Mouse (Mus musculus): ENCODE data around the gene Coro7. TPM values are rescaled to one million over a fixed set of nuclear protein-coding genes. Genes with fewer than 3 reads are reported as not detected.

The Coro7 gene
- polyA plus RNA-seq, 1 experiment from 2014 or later: 21.7 TPM

- peaks cover 16% of the 10 kb centered on the region for H3K4me1 ChIP-seq
- no peak overlapping the region for H3K4me3 ChIP-seq
- peaks cover 13% of the 10 kb centered on the region for H3K36me3 ChIP-seq
- no peak for ATAC-seq (ENCODE audit: low FRiP score, low read depth)
- no peak overlapping the region for H3K4me2 ChIP-seq (replicated peaks)
- H3K27ac ChIP-seq (replicated peaks): no peak overlapping the region
- H3K27me3 ChIP-seq: no peaks in the 10 kb centered on the region
- no peak overlapping the region for H3K9ac ChIP-seq (replicated peaks)
- H3K9me3 ChIP-seq: no peaks in the 10 kb centered on the region
- WGBS: 90% methylated on average over 5 of the region's 5 CpGs
Measured at GRCm38 (mm10) chr16:4678080-4678479, 1.5 kb downstream of the Coro7 start.

DNA sequence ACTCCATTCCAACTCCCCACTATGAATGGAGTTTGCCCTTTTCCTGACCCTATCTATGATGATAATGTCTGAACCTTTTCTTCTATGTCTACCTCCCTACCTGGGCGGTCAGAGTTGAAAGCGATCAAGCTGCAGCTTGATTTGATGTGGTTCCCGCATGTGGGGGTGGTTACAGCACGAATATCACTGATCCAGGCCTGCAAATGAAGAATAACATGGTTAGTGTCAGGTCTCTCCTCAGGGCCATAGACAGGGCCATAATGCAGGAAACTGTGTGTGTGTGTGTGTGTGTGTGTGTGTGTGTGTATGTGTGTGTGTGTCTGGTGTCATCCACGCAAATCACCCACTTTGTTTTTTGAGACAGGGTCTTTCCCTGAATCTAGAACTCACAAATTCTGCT, 2.7 kb downstream of the Coro7 start:
- WGBS: 92% methylated on average over 5 of the region's 5 CpGs
- Histone ChIP-seq H3K36me3 (peaks cover 13% of the 10 kb centered on the region), H3K27me3 (no peaks in the 10 kb centered on the region), H3K27ac (replicated peaks) (no peak overlapping the region), H3K9ac (replicated peaks) (no peak overlapping the region), H3K4me1 (peaks cover 13% of the 10 kb centered on the region), H3K4me2 (replicated peaks) (no peak overlapping the region), H3K4me3 (no peak overlapping the region), H3K9me3 (no peaks in the 10 kb centered on the region)
- no peak for ATAC-seq (ENCODE audit: low FRiP score, low read depth)

DNA sequence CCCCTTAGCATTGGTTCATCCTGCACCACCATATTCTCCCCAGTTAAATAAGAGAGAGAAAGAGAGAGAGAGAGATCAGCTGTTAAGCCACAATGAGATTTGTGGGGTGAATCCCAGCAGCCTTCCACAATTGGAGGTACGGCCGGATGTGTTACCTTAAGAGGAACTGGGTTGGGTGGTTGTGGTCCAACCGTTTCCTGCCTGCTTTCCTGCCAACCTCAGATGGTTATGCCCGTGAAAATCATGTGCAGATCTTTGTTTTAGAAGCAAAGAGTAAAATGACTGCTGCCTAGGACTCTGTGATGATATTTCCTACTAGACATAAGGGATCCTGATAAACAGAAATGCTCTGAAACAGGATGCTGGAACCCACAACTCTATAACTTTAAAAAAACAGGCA, 5.5 kb downstream of the Coro7 start:
- WGBS: 85% methylated on average over 4 of the region's 4 CpGs
- H3K4me1 ChIP-seq: peaks cover 8% of the 10 kb centered on the region
- H3K9me3 ChIP-seq: no peaks in the 10 kb centered on the region
- no peak overlapping the region for H3K4me2 ChIP-seq (replicated peaks)
- H3K27ac ChIP-seq (replicated peaks): no peak overlapping the region
- H3K27me3 ChIP-seq: no peaks in the 10 kb centered on the region
- no peak overlapping the region for H3K4me3 ChIP-seq
- no peak overlapping the region for H3K9ac ChIP-seq (replicated peaks)
- peaks cover 24% of the 10 kb centered on the region for H3K36me3 ChIP-seq
- ATAC-seq (ENCODE audit: low FRiP score, low read depth): no peak

- Histone ChIP-seq H3K27ac (replicated peaks) (no peak overlapping the region), H3K27me3 (no peaks in the 10 kb centered on the region), H3K9ac (replicated peaks) (no peak overlapping the region), H3K4me3 (no peak overlapping the region), H3K9me3 (no peaks in the 10 kb centered on the region), H3K4me2 (replicated peaks) (no peak overlapping the region), H3K4me1 (no peaks in the 10 kb centered on the region), H3K36me3 (peaks cover 26% of the 10 kb centered on the region)
- no peak for ATAC-seq (ENCODE audit: low FRiP score, low read depth)
- WGBS: 83% methylated on average over 5 of the region's 5 CpGs
Measured at GRCm38 (mm10) chr16:4670317-4670716, 9.3 kb downstream of the Coro7 start.

GRCm38 (mm10) chr16:4667190-4667808, 12.3 kb downstream of the Coro7 start:
- no peaks in the 10 kb centered on the region for H3K4me1 ChIP-seq
- WGBS: 29% methylated on average over 3 of the region's 3 CpGs
- H3K27ac ChIP-seq (replicated peaks): no peak overlapping the region
- no peaks in the 10 kb centered on the region for H3K9me3 ChIP-seq
- H3K4me3 ChIP-seq: no peak overlapping the region
- no peaks in the 10 kb centered on the region for H3K27me3 ChIP-seq
- peaks cover 23% of the 10 kb centered on the region for H3K36me3 ChIP-seq
- peak; percentile 70; the same call in 1 of the 2 replicates for ATAC-seq (ENCODE audit: low FRiP score, low read depth)
- H3K4me2 ChIP-seq (replicated peaks): no peak overlapping the region
- H3K9ac ChIP-seq (replicated peaks): no peak overlapping the region

GRCm38 (mm10) chr16:4665726-4666125, 13.9 kb downstream of the Coro7 start:
- peaks cover 28% of the 10 kb centered on the region for H3K36me3 ChIP-seq
- no peak overlapping the region for H3K4me2 ChIP-seq (replicated peaks)
- WGBS: 93% methylated on average over 2 of the region's 2 CpGs

DNA sequence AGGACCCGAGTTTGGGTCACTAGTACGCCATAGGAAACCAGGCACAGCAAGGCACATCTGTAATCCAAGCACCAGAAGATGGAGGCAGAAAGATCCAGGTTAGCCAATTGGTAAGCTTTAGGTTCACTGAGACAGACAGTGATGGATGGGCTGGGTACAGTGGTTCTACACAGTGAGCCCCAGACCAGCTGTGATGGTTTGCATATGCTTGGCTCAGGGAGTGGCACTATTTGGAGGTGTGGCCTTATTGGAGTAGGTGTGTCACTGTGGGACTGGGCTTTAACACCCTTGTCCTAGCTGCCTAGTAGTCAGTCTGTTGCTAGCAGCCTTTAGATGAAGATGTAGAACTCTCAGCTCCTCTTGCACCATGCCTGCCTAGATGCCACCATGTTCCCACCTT, 15.8 kb downstream of the Coro7 start:
- ATAC-seq (ENCODE audit: low FRiP score, low read depth): no peak
- no peak overlapping the region for H3K27ac ChIP-seq (replicated peaks)
- H3K36me3 ChIP-seq: peaks cover 18% of the 10 kb centered on the region
- no peaks in the 10 kb centered on the region for H3K27me3 ChIP-seq
- H3K9ac ChIP-seq (replicated peaks): no peak overlapping the region
- no peak overlapping the region for H3K4me2 ChIP-seq (replicated peaks)
- WGBS: 86% methylated on average over 2 of the region's 2 CpGs
- H3K4me3 ChIP-seq: no peak overlapping the region
- peaks cover 6% of the 10 kb centered on the region for H3K4me1 ChIP-seq
- H3K9me3 ChIP-seq: no peaks in the 10 kb centered on the region

More at GRCm38 (mm10) chr16:4665726-4666125, 13.9 kb downstream of the Coro7 start:
- Histone ChIP-seq H3K9me3 (no peaks in the 10 kb centered on the region), H3K27me3 (no peaks in the 10 kb centered on the region), H3K4me3 (no peak overlapping the region), H3K9ac (replicated peaks) (no peak overlapping the region), H3K4me1 (no peaks in the 10 kb centered on the region), H3K27ac (replicated peaks) (no peak overlapping the region)
- no peak for ATAC-seq (ENCODE audit: low FRiP score, low read depth)

- no peak overlapping the region for H3K27ac ChIP-seq (replicated peaks)
- peaks cover 8% of the 10 kb centered on the region; the same call in 1 of the 2 replicates for H3K36me3 ChIP-seq
Measured at GRCm38 (mm10) chr16:4661605-4662004, 18.0 kb downstream of the Coro7 start.

DNA sequence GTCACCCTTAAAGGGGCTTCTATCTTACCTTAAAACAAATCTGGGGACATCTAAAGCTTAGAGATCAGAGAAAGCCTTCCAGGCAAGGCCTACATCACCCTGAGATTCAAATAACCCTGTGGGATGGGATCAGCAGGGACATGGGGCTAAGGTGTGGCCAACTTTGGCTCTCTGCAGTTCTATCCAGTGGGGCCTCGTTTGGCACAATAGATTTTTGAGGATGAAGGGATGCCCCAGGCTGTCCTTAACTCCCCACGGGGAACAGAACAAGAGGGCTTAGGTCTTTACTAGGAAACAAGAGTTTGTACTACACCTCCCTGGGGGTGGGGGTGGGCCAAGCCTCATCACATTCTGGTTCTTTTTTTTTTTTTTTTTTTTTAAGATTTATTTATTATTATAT, 20.3 kb downstream of the Coro7 start:
- no peak for ATAC-seq (ENCODE audit: low FRiP score, low read depth)
- Histone ChIP-seq H3K4me3 (no peak overlapping the region), H3K27ac (replicated peaks) (0 out of 2 replicates have a peak overlapping the region, but pooled peaks have one; percentile 15), H3K9ac (replicated peaks) (no peak overlapping the region), H3K36me3 (peaks cover 8% of the 10 kb centered on the region; the same call in 1 of the 2 replicates), H3K4me1 (peaks cover 28% of the 10 kb centered on the region), H3K27me3 (no peaks in the 10 kb centered on the region), H3K9me3 (no peaks in the 10 kb centered on the region), H3K4me2 (replicated peaks) (no peak overlapping the region)
- WGBS: 15% methylated on average over 2 of the region's 2 CpGs

More at GRCm38 (mm10) chr16:4661605-4662004, 18.0 kb downstream of the Coro7 start:
- Histone ChIP-seq H3K27me3 (no peaks in the 10 kb centered on the region), H3K9ac (replicated peaks) (no peak overlapping the region), H3K4me1 (peaks cover 10% of the 10 kb centered on the region), H3K9me3 (no peaks in the 10 kb centered on the region), H3K4me2 (replicated peaks) (no peak overlapping the region), H3K4me3 (no peak overlapping the region)
- WGBS: 75% methylated on average over 2 of the region's 2 CpGs
- no peak for ATAC-seq (ENCODE audit: low FRiP score, low read depth)

DNA sequence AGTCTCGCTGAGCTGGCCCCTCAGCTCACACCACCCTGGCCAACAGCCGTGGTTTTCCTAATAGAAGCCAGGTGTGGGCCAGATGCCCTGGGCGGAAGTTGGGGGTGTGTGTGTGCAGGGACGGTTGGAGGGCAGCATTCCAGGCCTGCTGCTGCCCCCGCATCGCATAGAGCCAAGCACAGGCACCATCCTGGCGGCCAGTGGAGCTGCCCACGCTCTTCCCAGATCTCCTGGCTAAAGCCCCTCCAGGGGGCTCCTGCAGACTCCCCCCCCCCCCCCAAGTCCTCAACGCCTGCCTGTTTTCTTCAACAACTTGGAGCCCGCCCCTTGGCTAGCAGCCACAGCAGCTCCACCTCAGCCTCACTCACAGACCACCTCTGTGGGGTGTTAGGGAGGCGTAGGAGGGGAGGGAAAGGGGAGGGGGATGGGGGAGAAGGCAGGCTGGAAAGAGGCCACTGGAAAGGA, 20.8 kb downstream of the Coro7 start:
- H3K9ac ChIP-seq (replicated peaks): 0 out of 2 replicates have a peak overlapping the region, but pooled peaks have one; percentile 39
- no peak overlapping the region for H3K4me3 ChIP-seq
- H3K9me3 ChIP-seq: no peaks in the 10 kb centered on the region
- H3K27me3 ChIP-seq: no peaks in the 10 kb centered on the region
- H3K4me2 ChIP-seq (replicated peaks): 0 out of 2 replicates have a peak overlapping the region, but pooled peaks have one; percentile 4
- WGBS: 22% methylated on average over 11 of the region's 11 CpGs
- peaks cover 28% of the 10 kb centered on the region for H3K4me1 ChIP-seq
- ATAC-seq (ENCODE audit: low FRiP score, low read depth): peak; percentile 21; the same call in 1 of the 2 replicates
- H3K36me3 ChIP-seq: peaks cover 12% of the 10 kb centered on the region
- H3K27ac ChIP-seq (replicated peaks): 0 out of 2 replicates have a peak overlapping the region, but pooled peaks have one; percentile 15

- Histone ChIP-seq H3K36me3 (peaks cover 21% of the 10 kb centered on the region), H3K4me2 (replicated peaks) (no peak overlapping the region), H3K4me1 (peaks cover 33% of the 10 kb centered on the region), H3K27ac (replicated peaks) (peak overlapping the region; percentile 60; the same call in 1 of the 2 replicates), H3K4me3 (no peak overlapping the region), H3K27me3 (no peaks in the 10 kb centered on the region), H3K9me3 (no peaks in the 10 kb centered on the region), H3K9ac (replicated peaks) (no peak overlapping the region)
- no peak for ATAC-seq (ENCODE audit: low FRiP score, low read depth)
- 66% methylated on average over 9 of the region's 9 CpGs for WGBS
Measured at GRCm38 (mm10) chr16:4656571-4657081, 23.0 kb downstream of the Coro7 start.

DNA sequence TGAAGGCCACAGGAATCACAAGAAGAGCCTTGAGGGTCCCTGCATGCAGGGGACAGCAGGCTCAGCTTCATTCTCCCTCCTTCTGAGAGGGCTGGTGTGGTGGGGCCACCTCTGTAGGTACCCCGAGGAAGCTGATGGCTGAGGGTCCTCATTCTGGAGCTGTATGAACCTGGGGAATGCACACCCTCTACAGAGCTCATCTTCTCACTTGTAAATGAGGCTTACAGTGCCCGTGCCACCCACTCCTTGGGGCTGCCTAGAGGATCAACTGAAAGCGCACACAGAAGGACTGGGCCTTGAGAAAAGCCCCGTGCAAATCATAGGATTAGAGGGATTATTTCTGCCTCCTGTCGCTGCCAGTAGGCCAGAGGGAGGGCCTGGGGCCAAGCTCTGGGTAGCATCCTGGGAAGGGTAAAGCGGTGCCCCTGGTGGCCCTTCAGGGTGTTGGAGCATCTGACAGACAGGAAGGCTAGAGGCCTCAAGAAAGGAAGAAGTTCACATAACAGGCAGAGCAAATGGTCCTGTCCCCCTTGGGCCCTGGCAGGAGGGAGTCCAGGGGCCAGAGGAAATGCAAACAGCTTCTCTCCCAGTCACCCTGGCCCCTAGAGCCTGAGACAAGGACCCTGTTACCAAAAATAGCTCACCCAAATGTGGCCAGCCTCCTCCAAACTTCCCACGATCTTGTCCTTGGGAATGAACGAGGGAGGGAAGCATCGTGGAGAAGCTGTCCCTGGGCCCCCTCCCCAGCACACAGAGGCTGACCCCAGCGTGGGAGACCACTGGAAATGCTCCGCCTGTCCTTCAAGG, 23.6 kb downstream of the Coro7 start:
- peak overlapping the region; percentile 15; the same call in 1 of the 2 replicates for H3K9ac ChIP-seq (replicated peaks)
- no peaks in the 10 kb centered on the region for H3K9me3 ChIP-seq
- H3K4me2 ChIP-seq (replicated peaks): no peak overlapping the region
- peak overlapping the region; percentile 60 for H3K27ac ChIP-seq (replicated peaks)
- H3K27me3 ChIP-seq: no peaks in the 10 kb centered on the region
- H3K36me3 ChIP-seq: peaks cover 17% of the 10 kb centered on the region
- ATAC-seq (ENCODE audit: low FRiP score, low read depth): peak; percentile 73; the same call in 1 of the 2 replicates
- H3K4me1 ChIP-seq: peaks cover 34% of the 10 kb centered on the region
- H3K4me3 ChIP-seq: no peak overlapping the region
- WGBS: 18% methylated on average over 11 of the region's 11 CpGs

Measured in midbrain, embryonic 12.5 days (tissue).